ENCODE assay signal across 9 mouse cellular contexts in the genomic region with DNA sequence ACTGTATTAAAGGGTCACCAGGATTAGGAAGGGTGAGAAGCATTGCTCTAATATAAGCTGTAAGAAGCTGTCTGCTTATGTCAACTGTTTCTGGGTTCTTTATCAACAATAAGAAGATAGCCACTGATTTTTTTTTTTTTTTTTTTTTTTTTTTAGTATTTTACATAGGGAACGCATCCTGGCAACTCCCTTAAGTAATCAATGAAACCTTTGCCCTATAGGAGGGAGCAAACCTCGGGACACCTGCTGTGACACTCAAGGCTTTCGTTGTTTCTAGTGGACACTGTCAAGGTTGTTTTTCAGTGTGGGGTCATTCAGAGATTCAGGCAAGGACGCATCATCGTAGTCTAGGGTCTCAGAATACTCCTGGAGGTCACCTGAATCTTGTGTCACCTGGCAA.
"Had no signal": no experiment of that assay in that cellular context is flagged by ENCODE, and none has a peak within 500 bp of the region (broad histone marks: within the 10 kb centered on the region; RNA-seq: fewer than 3 reads in every experiment).

No protein-coding gene starts in this region.

- H3K4me3 ChIP-seq: megakaryocyte, embryonic 14.5 days; midbrain, embryonic 13.5 days; midbrain, embryonic 15.5 days; neural tube, embryonic 12.5 days had no signal

- H3K4me2 ChIP-seq: lung, embryonic 14.5 days; midbrain, embryonic 11.5 days; midbrain, embryonic 13.5 days; midbrain, embryonic 15.5 days; neural tube, embryonic 12.5 days had no signal

- H3K27me3 ChIP-seq: midbrain, embryonic 15.5 days; neural tube, embryonic 12.5 days had no signal

- ATAC-seq: midbrain, embryonic 13.5 days; midbrain, embryonic 15.5 days had no signal

- H3K27ac ChIP-seq: macrophage; midbrain, embryonic 13.5 days; midbrain, embryonic 15.5 days; neural tube, embryonic 12.5 days had no signal

- H3K36me3 ChIP-seq: midbrain, embryonic 13.5 days; midbrain, embryonic 15.5 days; neural tube, embryonic 12.5 days had no signal

- H3K9ac ChIP-seq: lung, embryonic 14.5 days; midbrain, embryonic 13.5 days; midbrain, embryonic 15.5 days; neural tube, embryonic 12.5 days had no signal

- H3K9me3 ChIP-seq: megakaryocyte, embryonic 14.5 days; midbrain, embryonic 13.5 days; midbrain, embryonic 15.5 days; neural tube, embryonic 12.5 days had no signal

- DNase-seq: lung, embryonic 14.5 days; lung, postnatal 10 days; right cerebral cortex, postnatal 14 days had no signal
